Mouse (Mus musculus) spleen, adult 2 months (tissue): ENCODE measurements around the gene Pde4d. TPM values are rescaled to one million over a fixed set of nuclear protein-coding genes. Genes with fewer than 3 reads are reported as not detected.

Experiments
- DNase-seq, 2 experiments: peaks; one replicate each; pipeline versions ENCODE4 v3.0.0 to v3.0.0-alpha.2; 2012 to 2021; ENCODE audit warnings: low spot score in 2 of 2, low read depth in 1 of 2
- H3K27ac ChIP-seq: fragments of 200-500 bp; 2 replicates; pipeline ENCODE4 v1.5.1; 2012; ENCODE audit warnings: low read length, inconsistent platforms; ENCODE audit not compliant: insufficient read depth
- H3K27me3 ChIP-seq: fragments of 200-500 bp; 2 replicates; pipeline ENCODE4 v1.6.1; 2012; ENCODE audit warnings: mild to moderate bottlenecking, moderate library complexity, low read length, inconsistent platforms; ENCODE audit not compliant: control insufficient read depth, insufficient read depth
- H3K36me3 ChIP-seq: fragments of 200-500 bp; 2 replicates; pipeline ENCODE4 v1.6.1; 2012; ENCODE audit warnings: mild to moderate bottlenecking, low read length, inconsistent platforms; ENCODE audit not compliant: control insufficient read depth, insufficient read depth
- H3K4me1 ChIP-seq: fragments of 200-500 bp; 2 replicates; pipeline ENCODE4 v1.6.1; 2011; ENCODE audit warnings: inconsistent platforms; ENCODE audit not compliant: control insufficient read depth, insufficient read depth, insufficient read length
- H3K4me3 ChIP-seq: fragments of 200-500 bp; 2 replicates; pipeline ENCODE4 v1.5.1; 2011; ENCODE audit warnings: mild to moderate bottlenecking, inconsistent platforms; ENCODE audit not compliant: insufficient read depth, insufficient read length; ENCODE audit errors: extremely low read depth
- CTCF ChIP-seq: fragments of 200-500 bp; IDR thresholded peaks from 2 replicates; pipeline ENCODE4 v1.5.1; 2011; ENCODE audit warnings: mild to moderate bottlenecking, inconsistent platforms; ENCODE audit not compliant: insufficient read depth, insufficient read length, insufficient replicate concordance; ENCODE audit errors: extremely low read depth
- POLR2A ChIP-seq: fragments of 200-500 bp; IDR thresholded peaks from 2 replicates; pipeline ENCODE4 v1.6.1; 2011; ENCODE audit warnings: low read depth, low read length, inconsistent platforms
- WGBS: fragments of 180-500 bp; shearing (Covaris S2); methylation state at CpG from one replicate; pipeline ENCODE4 v1.1.7; 2018; 5-methylcytosine and 5-hydroxymethylcytosine counted together
- polyA plus RNA-seq: library from polyadenylated mRNA; depleted of rRNA; stranded (reverse); fragments of >200 nt; gene quantifications from 2 replicates; pipeline ENCODE4 v1.2.3, GENCODE M21; 2012

Pde4d gene
- polyA plus RNA-seq, 1 experiment = 4.8 TPM

- TF ChIP-seq POLR2A (no peak), CTCF (no peak)
- H3K27me3 ChIP-seq = no peaks in the 10 kb centered on the region
- no peak overlapping the region for H3K27ac ChIP-seq
- H3K36me3 ChIP-seq = no peaks in the 10 kb centered on the region
- WGBS = 91% methylated on average over 16 of the region's 16 CpGs
- DNase-seq = no peak
- H3K4me3 ChIP-seq = no peak overlapping the region
- no peaks in the 10 kb centered on the region for H3K4me1 ChIP-seq
Observed at GRCm38 (mm10) chr13:109581284-109582070, 1131.7 kb downstream of the Pde4d start.

GRCm38 (mm10) chr13:109590048-109590447, 1140.3 kb downstream of the Pde4d start:
- no peak overlapping the region for H3K4me3 ChIP-seq
- H3K27ac ChIP-seq = no peak overlapping the region
- H3K27me3 ChIP-seq = no peaks in the 10 kb centered on the region
- no peak for TF ChIP-seq CTCF
- TF ChIP-seq POLR2A = no peak
- no peaks in the 10 kb centered on the region for H3K4me1 ChIP-seq
- WGBS = 83% methylated on average over 4 of the region's 4 CpGs
- no peak for DNase-seq
- no peaks in the 10 kb centered on the region for H3K36me3 ChIP-seq

GRCm38 (mm10) chr13:109592192-109592797, 1142.5 kb downstream of the Pde4d start:
- TF ChIP-seq CTCF (no peak), POLR2A (no peak)
- Histone ChIP-seq H3K27me3 (no peaks in the 10 kb centered on the region), H3K4me3 (no peak overlapping the region), H3K36me3 (no peaks in the 10 kb centered on the region), H3K27ac (no peak overlapping the region), H3K4me1 (no peaks in the 10 kb centered on the region)
- DNase-seq = no peak
- 88% methylated on average over 8 of the region's 8 CpGs for WGBS

GRCm38 (mm10) chr13:109599711-109600110, 1150.0 kb downstream of the Pde4d start:
- no peak for DNase-seq
- Histone ChIP-seq H3K36me3 (no peaks in the 10 kb centered on the region), H3K27me3 (no peaks in the 10 kb centered on the region), H3K27ac (no peak overlapping the region), H3K4me1 (no peaks in the 10 kb centered on the region), H3K4me3 (no peak overlapping the region)
- 93% methylated on average over 4 of the region's 4 CpGs for WGBS
- TF ChIP-seq CTCF (no peak), POLR2A (no peak)

GRCm38 (mm10) chr13:109604017-109604416, 1154.3 kb downstream of the Pde4d start:
- Histone ChIP-seq H3K4me3 (no peak overlapping the region), H3K27ac (no peak overlapping the region), H3K4me1 (no peaks in the 10 kb centered on the region), H3K36me3 (no peaks in the 10 kb centered on the region), H3K27me3 (no peaks in the 10 kb centered on the region)
- no peak for TF ChIP-seq CTCF
- TF ChIP-seq POLR2A = no peak
- DNase-seq = no peak
- WGBS = 89% methylated on average over 2 of the region's 2 CpGs

- 81% methylated on average over 1 of the region's 1 CpGs for WGBS
Observed at GRCm38 (mm10) chr13:109605140-109605539, 1155.4 kb downstream of the Pde4d start.

GRCm38 (mm10) chr13:109609106-109609804, 1159.5 kb downstream of the Pde4d start:
- 85% methylated on average over 9 of the region's 9 CpGs for WGBS
- no peaks in the 10 kb centered on the region for H3K4me1 ChIP-seq
- no peak for TF ChIP-seq CTCF
- TF ChIP-seq POLR2A = no peak

More at GRCm38 (mm10) chr13:109605140-109605539, 1155.4 kb downstream of the Pde4d start:
- no peaks in the 10 kb centered on the region for H3K4me1 ChIP-seq
- no peak overlapping the region for H3K27ac ChIP-seq
- no peak for TF ChIP-seq CTCF
- no peaks in the 10 kb centered on the region for H3K27me3 ChIP-seq
- DNase-seq = no peak
- H3K36me3 ChIP-seq = no peaks in the 10 kb centered on the region
- no peak overlapping the region for H3K4me3 ChIP-seq

More at GRCm38 (mm10) chr13:109609106-109609804, 1159.5 kb downstream of the Pde4d start:
- Histone ChIP-seq H3K27me3 (no peaks in the 10 kb centered on the region), H3K36me3 (no peaks in the 10 kb centered on the region), H3K4me3 (no peak overlapping the region), H3K27ac (no peak overlapping the region)
- DNase-seq = no peak
